Mouse (Mus musculus): ENCODE measurements around the gene Rhov. TPM values are rescaled to one million over a fixed set of nuclear protein-coding genes. Genes with fewer than 3 reads are reported as not detected.

The Rhov gene
- polyA plus RNA-seq, 1 experiment from 2014 or later = 0.61 TPM

DNA sequence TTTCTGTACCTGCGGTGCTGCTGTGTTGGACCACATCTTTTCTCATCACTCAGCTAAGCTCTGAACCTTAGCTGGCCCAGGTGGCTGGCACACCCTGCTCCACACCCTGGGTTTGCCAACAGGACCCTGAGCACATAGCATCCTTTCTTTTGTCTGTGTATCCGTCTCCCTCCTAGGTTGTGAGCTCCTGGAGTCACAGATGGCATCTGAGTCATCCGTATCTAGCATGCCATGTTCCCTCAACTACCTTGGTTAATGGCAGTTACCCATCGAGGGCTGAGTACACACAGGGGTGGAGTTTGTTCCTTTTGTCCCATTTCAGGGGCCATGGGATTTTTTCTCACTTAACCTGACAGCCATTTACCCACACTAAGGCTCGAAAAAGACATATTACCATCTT lies 20.7 kb downstream of the Rhov start:
- no peak overlapping the region for H3K9ac ChIP-seq (ENCODE audit: low read depth, low read length)
- 65% methylated on average over 5 of the region's 5 CpGs for WGBS
- no peak overlapping the region for H3K4me2 ChIP-seq (replicated peaks; ENCODE audit: low read depth, low read length)
- no peak for ATAC-seq (ENCODE audit: low FRiP score, low TSS enrichment)
- H3K4me1 ChIP-seq (ENCODE audit: control insufficient read depth, insufficient read depth, low read length) = no peaks in the 10 kb centered on the region; the same call in 1 of the 2 replicates
- H3K27ac ChIP-seq (ENCODE audit: low read depth, low read length) = no peak overlapping the region
- H3K36me3 ChIP-seq (ENCODE audit: control insufficient read depth, insufficient read depth, low read length) = peaks cover 4% of the 10 kb centered on the region; the same call in 1 of the 2 replicates
- H3K4me3 ChIP-seq (ENCODE audit: low read length) = no peak overlapping the region
- H3K27me3 ChIP-seq (ENCODE audit: control insufficient read depth, insufficient read depth, low read length) = peaks cover 14% of the 10 kb centered on the region; the same call in 1 of the 2 replicates
- no peaks in the 10 kb centered on the region for H3K9me3 ChIP-seq (ENCODE audit: control insufficient read depth, low read length)

DNA sequence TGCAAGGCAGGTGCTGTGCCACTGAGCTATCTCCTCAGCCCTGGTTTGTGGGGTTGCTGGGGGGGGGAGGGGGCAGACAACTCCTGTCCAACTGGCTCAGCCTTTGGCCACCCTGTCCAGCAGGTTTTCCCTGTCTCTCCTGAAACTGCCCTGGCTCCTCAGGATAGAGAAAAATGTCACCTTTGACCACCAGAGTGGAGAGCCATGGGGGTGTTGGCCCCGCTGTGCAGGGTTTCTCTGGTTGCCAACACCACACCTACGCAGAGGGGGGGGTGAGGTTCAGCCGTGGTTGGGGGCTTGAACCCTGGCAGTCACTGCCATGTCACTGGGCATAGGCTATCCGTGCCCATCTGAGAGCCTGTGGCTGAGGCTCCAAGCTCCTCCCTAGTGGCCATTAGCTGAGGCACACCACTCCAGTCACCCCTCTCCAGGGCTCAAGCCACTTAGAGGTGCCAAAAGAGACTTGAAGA lies 21.4 kb downstream of the Rhov start:
- Histone ChIP-seq H3K9me3 (ENCODE audit: control insufficient read depth, low read length) (no peaks in the 10 kb centered on the region), H3K4me3 (ENCODE audit: low read length) (no peak overlapping the region), H3K27me3 (ENCODE audit: control insufficient read depth, insufficient read depth, low read length) (peaks cover 7% of the 10 kb centered on the region; the same call in 1 of the 2 replicates), H3K36me3 (ENCODE audit: control insufficient read depth, insufficient read depth, low read length) (peaks cover 4% of the 10 kb centered on the region; the same call in 1 of the 2 replicates), H3K4me2 (replicated peaks; ENCODE audit: low read depth, low read length) (no peak overlapping the region), H3K9ac (ENCODE audit: low read depth, low read length) (no peak overlapping the region), H3K4me1 (ENCODE audit: control insufficient read depth, insufficient read depth, low read length) (no peaks in the 10 kb centered on the region; the same call in 1 of the 2 replicates), H3K27ac (ENCODE audit: low read depth, low read length) (no peak overlapping the region)
- WGBS = 64% methylated on average over 4 of the region's 4 CpGs
- no peak for ATAC-seq (ENCODE audit: low FRiP score, low TSS enrichment)

DNA sequence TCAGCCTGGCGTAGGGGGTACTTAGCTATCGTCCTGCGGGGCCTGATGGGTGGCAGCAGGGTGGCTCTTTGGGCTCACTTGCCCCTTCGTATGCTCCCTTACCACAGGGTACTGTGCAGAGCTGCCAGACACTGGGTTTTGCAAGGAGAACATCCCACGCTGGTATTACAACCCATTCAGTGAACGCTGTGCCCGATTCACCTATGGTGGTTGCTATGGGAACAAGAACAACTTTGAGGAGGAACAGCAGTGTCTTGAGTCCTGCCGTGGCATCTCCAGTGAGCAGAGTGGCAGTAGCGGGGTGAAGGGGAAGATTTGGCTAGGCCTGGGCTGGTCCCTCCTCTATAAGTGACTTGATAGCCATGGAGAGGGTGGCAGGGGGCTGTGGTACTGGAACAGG lies 23.2 kb downstream of the Rhov start:
- Histone ChIP-seq H3K9ac (ENCODE audit: low read depth, low read length) (no peak overlapping the region), H3K4me1 (ENCODE audit: control insufficient read depth, insufficient read depth, low read length) (no peaks in the 10 kb centered on the region; the same call in 1 of the 2 replicates), H3K9me3 (ENCODE audit: control insufficient read depth, low read length) (no peaks in the 10 kb centered on the region), H3K4me3 (ENCODE audit: low read length) (no peak overlapping the region), H3K4me2 (replicated peaks; ENCODE audit: low read depth, low read length) (no peak overlapping the region), H3K27ac (ENCODE audit: low read depth, low read length) (no peak overlapping the region), H3K36me3 (ENCODE audit: control insufficient read depth, insufficient read depth, low read length) (peaks cover 4% of the 10 kb centered on the region; the same call in 1 of the 2 replicates), H3K27me3 (ENCODE audit: control insufficient read depth, insufficient read depth, low read length) (no peaks in the 10 kb centered on the region)
- WGBS = 83% methylated on average over 9 of the region's 9 CpGs
- ATAC-seq (ENCODE audit: low FRiP score, low TSS enrichment) = no peak

DNA sequence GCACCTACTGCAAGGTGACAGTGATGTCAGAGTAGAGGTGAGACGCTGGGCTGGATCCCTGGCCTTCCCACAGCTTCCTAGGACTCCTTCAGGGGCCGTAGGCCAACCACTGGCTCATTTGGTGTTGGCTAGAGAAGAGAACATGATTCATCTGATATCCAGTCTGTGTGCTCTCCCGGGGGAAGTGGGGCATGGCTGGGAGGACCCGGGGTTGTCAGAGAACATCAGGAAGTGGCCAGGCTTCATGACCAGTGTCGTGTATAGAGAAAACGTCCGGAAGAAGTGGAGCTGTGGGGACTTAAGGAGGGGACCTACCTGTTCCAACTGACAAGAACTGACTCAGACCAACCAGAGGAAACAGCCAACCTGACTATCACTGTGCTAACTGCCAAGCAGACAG lies 25.8 kb downstream of the Rhov start:
- ATAC-seq (ENCODE audit: low FRiP score, low TSS enrichment) = no peak
- Histone ChIP-seq H3K9ac (ENCODE audit: low read depth, low read length) (no peak overlapping the region), H3K27ac (ENCODE audit: low read depth, low read length) (no peak overlapping the region), H3K27me3 (ENCODE audit: control insufficient read depth, insufficient read depth, low read length) (no peaks in the 10 kb centered on the region), H3K4me3 (ENCODE audit: low read length) (no peak overlapping the region), H3K4me2 (replicated peaks; ENCODE audit: low read depth, low read length) (no peak overlapping the region), H3K36me3 (ENCODE audit: control insufficient read depth, insufficient read depth, low read length) (peaks cover 4% of the 10 kb centered on the region; the same call in 1 of the 2 replicates), H3K9me3 (ENCODE audit: control insufficient read depth, low read length) (no peaks in the 10 kb centered on the region), H3K4me1 (ENCODE audit: control insufficient read depth, insufficient read depth, low read length) (no peaks in the 10 kb centered on the region; the same call in 1 of the 2 replicates)
- WGBS = 75% methylated on average over 7 of the region's 7 CpGs

DNA sequence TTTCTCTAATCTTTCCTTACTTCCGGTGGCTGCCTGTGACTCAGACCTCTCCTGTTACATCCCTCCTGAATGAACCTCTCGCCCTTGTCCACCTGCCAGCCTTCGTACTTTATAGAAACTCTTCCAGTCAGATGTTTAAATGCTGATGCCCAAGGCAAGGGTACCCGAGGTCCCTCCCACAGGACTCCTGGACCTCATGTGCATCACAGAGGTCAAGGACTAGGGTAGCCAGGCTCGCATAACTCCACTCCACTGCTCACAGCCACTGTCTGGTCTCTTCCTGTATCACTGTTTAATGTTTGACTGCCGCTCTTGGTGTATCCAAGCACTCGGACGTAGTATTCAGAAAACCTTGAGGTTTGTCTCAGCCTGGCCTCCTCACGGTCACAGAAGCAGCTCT lies 28.5 kb downstream of the Rhov start:
- Histone ChIP-seq H3K9ac (ENCODE audit: low read depth, low read length) (no peak overlapping the region), H3K4me1 (ENCODE audit: control insufficient read depth, insufficient read depth, low read length) (0 out of 2 replicates have a peak, but pooled peaks cover 3% of the 10 kb centered on the region), H3K4me3 (ENCODE audit: low read length) (no peak overlapping the region), H3K9me3 (ENCODE audit: control insufficient read depth, low read length) (no peaks in the 10 kb centered on the region), H3K4me2 (replicated peaks; ENCODE audit: low read depth, low read length) (no peak overlapping the region), H3K36me3 (ENCODE audit: control insufficient read depth, insufficient read depth, low read length) (peaks cover 4% of the 10 kb centered on the region; the same call in 1 of the 2 replicates), H3K27ac (ENCODE audit: low read depth, low read length) (no peak overlapping the region), H3K27me3 (ENCODE audit: control insufficient read depth, insufficient read depth, low read length) (peaks cover 22% of the 10 kb centered on the region)
- 67% methylated on average over 9 of the region's 9 CpGs for WGBS
- no peak for ATAC-seq (ENCODE audit: low FRiP score, low TSS enrichment)

DNA sequence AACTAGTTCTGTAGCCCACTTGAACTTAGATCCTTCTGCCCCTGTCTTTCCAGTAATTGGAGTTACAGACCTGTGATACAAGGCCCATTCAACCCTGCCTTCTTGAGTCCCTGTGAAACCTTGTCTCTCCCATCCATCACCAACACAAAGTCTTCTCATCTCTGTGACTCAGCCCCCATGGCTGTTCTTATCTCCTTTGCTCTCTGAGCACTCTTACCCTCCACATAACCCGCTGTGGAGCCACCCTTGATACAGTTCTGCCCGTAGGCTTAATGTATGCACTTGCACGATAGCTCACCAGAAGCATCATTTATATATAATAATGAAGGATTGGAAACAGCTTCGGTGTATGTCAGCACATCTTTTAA lies 30.3 kb downstream of the Rhov start:
- H3K4me3 ChIP-seq (ENCODE audit: low read length) = no peak overlapping the region
- 92% methylated on average over 4 of the region's 4 CpGs for WGBS
- peaks cover 40% of the 10 kb centered on the region for H3K27me3 ChIP-seq (ENCODE audit: control insufficient read depth, insufficient read depth, low read length)
- H3K4me2 ChIP-seq (replicated peaks; ENCODE audit: low read depth, low read length) = no peak overlapping the region
- peaks cover 4% of the 10 kb centered on the region; the same call in 1 of the 2 replicates for H3K36me3 ChIP-seq (ENCODE audit: control insufficient read depth, insufficient read depth, low read length)
- H3K9ac ChIP-seq (ENCODE audit: low read depth, low read length) = no peak overlapping the region
- no peak overlapping the region for H3K27ac ChIP-seq (ENCODE audit: low read depth, low read length)
- no peaks in the 10 kb centered on the region for H3K9me3 ChIP-seq (ENCODE audit: control insufficient read depth, low read length)
- no peak for ATAC-seq (ENCODE audit: low FRiP score, low TSS enrichment)
- 0 out of 2 replicates have a peak, but pooled peaks cover 8% of the 10 kb centered on the region for H3K4me1 ChIP-seq (ENCODE audit: control insufficient read depth, insufficient read depth, low read length)

DNA sequence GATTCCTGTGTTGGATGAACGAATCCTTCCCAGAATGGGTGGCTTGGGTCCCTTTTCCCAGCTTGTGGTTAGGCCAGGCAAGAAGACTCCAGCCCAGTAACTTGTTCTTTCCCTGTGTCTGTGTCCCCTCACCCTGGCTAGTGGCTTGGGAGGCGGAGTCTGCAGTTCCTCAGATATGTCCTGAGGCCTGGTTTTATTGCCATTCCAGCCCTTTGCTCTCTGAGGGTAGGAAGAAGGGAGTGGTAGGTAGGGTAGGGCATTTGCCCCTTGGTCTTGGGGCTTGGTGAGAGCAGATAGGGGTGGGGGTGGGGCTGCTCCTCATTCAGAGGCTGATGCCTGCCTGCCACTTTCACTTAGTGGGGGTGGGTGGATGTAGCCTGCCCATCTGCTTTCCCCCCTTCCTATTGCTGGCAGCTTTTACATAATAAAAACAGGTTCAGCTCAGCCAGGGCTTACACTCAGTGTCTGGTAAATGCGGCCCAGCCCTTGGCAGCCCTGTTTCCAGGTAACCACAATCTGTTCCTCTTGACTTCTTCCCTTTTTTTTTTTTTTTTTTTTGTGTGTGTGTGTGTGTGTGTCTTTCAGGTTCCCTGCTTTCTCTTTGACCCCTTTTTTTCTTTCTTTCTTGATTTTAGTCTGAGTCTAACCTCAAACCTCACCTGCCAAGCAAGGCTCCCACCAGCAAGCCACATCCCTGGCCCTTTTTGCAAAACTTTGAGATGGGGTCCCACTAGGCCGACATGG lies 30.8 kb downstream of the Rhov start:
- WGBS = 58% methylated on average over 4 of the region's 4 CpGs
- H3K9me3 ChIP-seq (ENCODE audit: control insufficient read depth, low read length) = no peaks in the 10 kb centered on the region
- H3K27me3 ChIP-seq (ENCODE audit: control insufficient read depth, insufficient read depth, low read length) = peaks cover 41% of the 10 kb centered on the region

DNA sequence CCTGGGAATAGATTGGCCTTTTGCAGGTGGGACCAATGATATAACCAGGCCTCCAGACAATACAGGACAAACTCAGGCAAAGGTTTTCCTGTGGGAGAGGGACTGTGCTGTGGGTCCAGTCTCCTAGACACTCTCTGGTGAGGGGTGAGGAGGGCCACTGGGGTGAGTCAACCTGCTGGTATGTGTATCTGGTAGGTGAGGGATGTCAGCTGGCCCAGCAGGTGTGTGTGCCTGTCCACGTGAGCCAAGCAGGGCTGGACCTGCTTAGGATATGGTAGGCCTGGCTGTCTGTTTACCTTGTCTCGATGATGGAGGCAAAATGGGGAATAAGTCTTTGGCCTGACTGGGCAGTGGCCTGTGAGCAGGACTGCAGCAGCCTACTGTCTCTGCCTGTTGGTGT lies 32.4 kb downstream of the Rhov start:
- Histone ChIP-seq H3K4me3 (ENCODE audit: low read length) (peak overlapping the region; percentile 56; the same call in 1 of the 2 replicates), H3K9me3 (ENCODE audit: control insufficient read depth, low read length) (no peaks in the 10 kb centered on the region), H3K9ac (ENCODE audit: low read depth, low read length) (no peak overlapping the region), H3K27me3 (ENCODE audit: control insufficient read depth, insufficient read depth, low read length) (peaks cover 41% of the 10 kb centered on the region), H3K36me3 (ENCODE audit: control insufficient read depth, insufficient read depth, low read length) (no peaks in the 10 kb centered on the region), H3K4me2 (replicated peaks; ENCODE audit: low read depth, low read length) (peak overlapping the region; percentile 79), H3K4me1 (ENCODE audit: control insufficient read depth, insufficient read depth, low read length) (0 out of 2 replicates have a peak, but pooled peaks cover 8% of the 10 kb centered on the region), H3K27ac (ENCODE audit: low read depth, low read length) (no peak overlapping the region)
- no peak for ATAC-seq (ENCODE audit: low FRiP score, low TSS enrichment)
- 71% methylated on average over 2 of the region's 2 CpGs for WGBS

More for the DNA sequence above, 30.8 kb downstream of the Rhov start:
- Histone ChIP-seq H3K27ac (ENCODE audit: low read depth, low read length) (no peak overlapping the region), H3K4me3 (ENCODE audit: low read length) (no peak overlapping the region), H3K4me2 (replicated peaks; ENCODE audit: low read depth, low read length) (no peak overlapping the region), H3K36me3 (ENCODE audit: control insufficient read depth, insufficient read depth, low read length) (no peaks in the 10 kb centered on the region), H3K9ac (ENCODE audit: low read depth, low read length) (no peak overlapping the region), H3K4me1 (ENCODE audit: control insufficient read depth, insufficient read depth, low read length) (0 out of 2 replicates have a peak, but pooled peaks cover 8% of the 10 kb centered on the region)
- ATAC-seq (ENCODE audit: low FRiP score, low TSS enrichment) = no peak

DNA sequence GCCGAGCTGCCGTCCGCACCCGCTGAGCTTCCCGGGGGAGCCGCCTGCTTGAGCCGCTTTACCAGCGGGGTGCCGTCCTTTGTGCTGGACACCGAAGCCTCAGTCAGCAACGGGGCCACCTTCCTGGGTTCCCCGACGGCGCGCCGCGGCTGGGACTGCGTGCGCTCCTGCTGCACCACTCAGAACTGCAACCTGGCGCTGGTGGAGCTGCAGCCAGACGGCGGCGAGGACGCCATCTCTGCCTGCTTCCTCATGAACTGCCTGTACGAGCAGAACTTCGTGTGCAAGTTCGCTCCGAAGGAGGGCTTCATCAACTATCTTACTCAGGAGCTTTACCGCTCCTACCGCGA lies 33.2 kb downstream of the Rhov start:
- H3K4me1 ChIP-seq (ENCODE audit: control insufficient read depth, insufficient read depth, low read length) = 0 out of 2 replicates have a peak, but pooled peaks cover 8% of the 10 kb centered on the region
- peaks cover 41% of the 10 kb centered on the region for H3K27me3 ChIP-seq (ENCODE audit: control insufficient read depth, insufficient read depth, low read length)
- no peak overlapping the region for H3K27ac ChIP-seq (ENCODE audit: low read depth, low read length)
- ATAC-seq (ENCODE audit: low FRiP score, low TSS enrichment) = peak; percentile 44
- H3K4me3 ChIP-seq (ENCODE audit: low read length) = peak overlapping the region; percentile 56
- no peaks in the 10 kb centered on the region for H3K9me3 ChIP-seq (ENCODE audit: control insufficient read depth, low read length)
- peak overlapping the region; percentile 51 for H3K9ac ChIP-seq (ENCODE audit: low read depth, low read length)
- peak overlapping the region; percentile 79 for H3K4me2 ChIP-seq (replicated peaks; ENCODE audit: low read depth, low read length)
- WGBS = 2% methylated on average over 31 of the region's 31 CpGs
- no peaks in the 10 kb centered on the region for H3K36me3 ChIP-seq (ENCODE audit: control insufficient read depth, insufficient read depth, low read length)
